Mouse (Mus musculus) heart, embryonic 11.5 days (tissue): ENCODE data around the gene Rnf149. TPM values are rescaled to one million over a fixed set of nuclear protein-coding genes. Genes with fewer than 3 reads are reported as not detected.

ENCODE experiments used
- ATAC-seq: fragments of 200-750 bp; cut with Nextera tagmentation; replicated peaks from 2 replicates; pipeline ENCODE4 v1.8.0; 2017; ENCODE audit warnings: moderate library complexity; ENCODE audit not compliant: insufficient number of reproducible peaks, low FRiP score, low TSS enrichment
- H3K27ac ChIP-seq: fragments of 300-500 bp; sonication (generic); 2 replicates; pipeline ENCODE4 v1.5.1; 2014; ENCODE audit warnings: mild to moderate bottlenecking, low read depth, low read length
- H3K27me3 ChIP-seq: fragments of 300-500 bp; sonication (generic); 2 replicates; pipeline ENCODE4 v1.6.1; 2014; ENCODE audit warnings: mild to moderate bottlenecking, low read length, mixed read lengths; ENCODE audit not compliant: control insufficient read depth, insufficient read depth
- H3K36me3 ChIP-seq: fragments of 300-500 bp; sonication (generic); 2 replicates; pipeline ENCODE4 v1.6.1; 2014; ENCODE audit warnings: mild to moderate bottlenecking, low read length, moderate library complexity, mixed read lengths; ENCODE audit not compliant: control insufficient read depth, insufficient read depth
- H3K4me1 ChIP-seq: fragments of 300-500 bp; sonication (generic); 2 replicates; pipeline ENCODE4 v1.6.1; 2014; ENCODE audit warnings: low read length; ENCODE audit not compliant: control insufficient read depth, insufficient read depth
- H3K4me2 ChIP-seq: fragments of 300-500 bp; sonication (generic); 2 replicates; pipeline ENCODE4 v1.6.1; 2014; ENCODE audit warnings: mild to moderate bottlenecking, moderate library complexity
- H3K4me3 ChIP-seq: fragments of 300-500 bp; sonication (generic); 2 replicates; pipeline ENCODE4 v1.5.1; 2014; ENCODE audit warnings: low read depth, low read length
- H3K9ac ChIP-seq: fragments of 300-500 bp; sonication (generic); 2 replicates; pipeline ENCODE4 v1.6.1; 2014; ENCODE audit warnings: mild to moderate bottlenecking, low read depth, low read length, moderate library complexity
- H3K9me3 ChIP-seq: fragments of 300-500 bp; sonication (generic); replicated peaks from 2 replicates; pipeline ENCODE4 v1.6.1; 2016; ENCODE audit warnings: low read length; ENCODE audit not compliant: control insufficient read depth
- WGBS: fragments of 180-500 bp; shearing (Covaris S2); extraction: QIAGEN DNeasy Blood & Tissue Kit; methylation state at CpG from one replicate; pipeline ENCODE4 v1.1.7; 2014; ENCODE audit not compliant: insufficient replicate concordance; 5-methylcytosine and 5-hydroxymethylcytosine counted together
- polyA plus RNA-seq: library from polyadenylated mRNA; unstranded; fragments of >200 nt; fragmentation: Nextera tagmentation; extraction: Ambion mirVana; gene quantifications from 2 replicates; pipeline ENCODE4 v1.2.1, GENCODE M21; 2014

Rnf149 gene
- polyA plus RNA-seq, 1 experiment from 2014 or later: 19.0 TPM

GRCm38 (mm10) chr1:39545589-39545988 lies 31.6 kb downstream of the Rnf149 start:
- WGBS: 91% methylated on average over 7 of the region's 7 CpGs
- no peak overlapping the region for H3K27ac ChIP-seq

GRCm38 (mm10) chr1:39540592-39540991 lies 36.6 kb downstream of the Rnf149 start:
- Histone ChIP-seq H3K36me3 (peaks cover 36% of the 10 kb centered on the region), H3K9me3 (no peaks in the 10 kb centered on the region), H3K4me1 (peaks cover 5% of the 10 kb centered on the region), H3K27me3 (no peaks in the 10 kb centered on the region), H3K27ac (no peak overlapping the region), H3K4me2 (no peak overlapping the region), H3K9ac (no peak overlapping the region), H3K4me3 (no peak overlapping the region)
- no peak for ATAC-seq

More at GRCm38 (mm10) chr1:39545589-39545988, 31.6 kb downstream of the Rnf149 start:
- H3K4me1 ChIP-seq: no peaks in the 10 kb centered on the region
- no peak overlapping the region for H3K4me2 ChIP-seq
- peaks cover 20% of the 10 kb centered on the region for H3K36me3 ChIP-seq
- H3K9ac ChIP-seq: no peak overlapping the region
- no peaks in the 10 kb centered on the region for H3K9me3 ChIP-seq
- no peaks in the 10 kb centered on the region for H3K27me3 ChIP-seq
- H3K4me3 ChIP-seq: no peak overlapping the region
- no peak for ATAC-seq

- H3K9me3 ChIP-seq: no peaks in the 10 kb centered on the region
- H3K4me1 ChIP-seq: peaks cover 5% of the 10 kb centered on the region
- no peak overlapping the region for H3K27ac ChIP-seq
- 85% methylated on average over 10 of the region's 10 CpGs for WGBS
- ATAC-seq: no peak
- no peak overlapping the region for H3K9ac ChIP-seq
- H3K27me3 ChIP-seq: no peaks in the 10 kb centered on the region
- no peak overlapping the region for H3K4me2 ChIP-seq
- peaks cover 32% of the 10 kb centered on the region for H3K36me3 ChIP-seq
- no peak overlapping the region for H3K4me3 ChIP-seq
Measured at GRCm38 (mm10) chr1:39537631-39538380, 39.4 kb downstream of the Rnf149 start.

- H3K4me1 ChIP-seq: peaks cover 5% of the 10 kb centered on the region
- 38% methylated on average over 7 of the region's 7 CpGs for WGBS
- peak overlapping the region; percentile 96 for H3K4me2 ChIP-seq
- peaks cover 27% of the 10 kb centered on the region for H3K36me3 ChIP-seq
- H3K27me3 ChIP-seq: no peaks in the 10 kb centered on the region
- no peaks in the 10 kb centered on the region for H3K9me3 ChIP-seq
- no peak overlapping the region for H3K27ac ChIP-seq
- H3K9ac ChIP-seq: peak overlapping the region; percentile 81
- peak overlapping the region; percentile 74 for H3K4me3 ChIP-seq
- no peak for ATAC-seq
Measured at GRCm38 (mm10) chr1:39536701-39537100, 40.5 kb downstream of the Rnf149 start.

- H3K4me2 ChIP-seq: peak overlapping the region; percentile 96
- H3K9ac ChIP-seq: peak overlapping the region; percentile 81
- under 1% methylated on average over 100 of the region's 100 CpGs for WGBS
- H3K9me3 ChIP-seq: no peaks in the 10 kb centered on the region
- H3K27ac ChIP-seq: peak overlapping the region; percentile 82
- peaks cover 5% of the 10 kb centered on the region for H3K4me1 ChIP-seq
- peak overlapping the region; percentile 74 for H3K4me3 ChIP-seq
- H3K27me3 ChIP-seq: no peaks in the 10 kb centered on the region
- peak; percentile 86 for ATAC-seq
- H3K36me3 ChIP-seq: peaks cover 23% of the 10 kb centered on the region
Measured at GRCm38 (mm10) chr1:39535515-39536311, 41.5 kb downstream of the Rnf149 start.

GRCm38 (mm10) chr1:39534831-39535230 lies 42.4 kb downstream of the Rnf149 start, which contains the start of gene Cnot11:
Gene Cnot11 (plus strand): TSS chr1:39534992.
- 30% methylated on average over 13 of the region's 13 CpGs for WGBS
- Histone ChIP-seq H3K4me3 (peak within 1 kb of the TSS; percentile 74), H3K4me2 (peak within 1 kb of the TSS; percentile 96)

GRCm38 (mm10) chr1:39533917-39534316 lies 43.3 kb downstream of the Rnf149 start:
- ATAC-seq: no peak
- Histone ChIP-seq H3K9ac (no peak overlapping the region), H3K27me3 (no peaks in the 10 kb centered on the region), H3K9me3 (no peaks in the 10 kb centered on the region), H3K27ac (no peak overlapping the region), H3K4me3 (no peak overlapping the region), H3K4me1 (peaks cover 5% of the 10 kb centered on the region), H3K36me3 (peaks cover 7% of the 10 kb centered on the region; the same call in 1 of the 2 replicates), H3K4me2 (no peak overlapping the region)
- WGBS: 30% methylated on average over 3 of the region's 3 CpGs

More at GRCm38 (mm10) chr1:39534831-39535230, 42.4 kb downstream of the Rnf149 start, which contains the start of gene Cnot11:
- Histone ChIP-seq H3K4me1 (peaks cover 5% of the 10 kb centered on the region), H3K36me3 (peaks cover 14% of the 10 kb centered on the region), H3K27ac (peak within 1 kb of the TSS; percentile 82), H3K9me3 (no peaks in the 10 kb centered on the region), H3K27me3 (no peaks in the 10 kb centered on the region), H3K9ac (peak within 1 kb of the TSS; percentile 81)
- ATAC-seq: no peak

- Histone ChIP-seq H3K27ac (no peak overlapping the region), H3K9ac (no peak overlapping the region), H3K4me1 (no peaks in the 10 kb centered on the region), H3K4me2 (no peak overlapping the region), H3K27me3 (no peaks in the 10 kb centered on the region), H3K4me3 (no peak overlapping the region), H3K9me3 (no peaks in the 10 kb centered on the region), H3K36me3 (no peaks in the 10 kb centered on the region)
- WGBS: 75% methylated on average over 4 of the region's 4 CpGs
- no peak for ATAC-seq
Measured at GRCm38 (mm10) chr1:39531036-39531435, 46.2 kb downstream of the Rnf149 start.
